Mouse (Mus musculus): Measurements from ENCODE around the gene Pcgf5. TPM values are rescaled to one million over a fixed set of nuclear protein-coding genes. Genes with fewer than 3 reads are reported as not detected.
"Not testable (repeated sequence)": the region's sequence is repeated elsewhere in the genome, so short reads cannot be mapped to it uniquely, and the experiment has no call there.

Gene Pcgf5
- polyA plus RNA-seq, 1 experiment from 2014 or later: 10.2 TPM

GRCm38 (mm10) chr19:36439894-36440714, 92.0 kb downstream of the Pcgf5 start:
- Histone ChIP-seq H3K36me3 (ENCODE audit: control insufficient read depth, insufficient read depth, low read length) (no peaks in the 10 kb centered on the region), H3K9me3 (ENCODE audit: control insufficient read depth, low read depth, low read length) (no peaks in the 10 kb centered on the region), H3K4me3 (ENCODE audit: low read depth, low read length) (no peak overlapping the region), H3K9ac (replicated peaks; ENCODE audit: low read depth, low read length) (no peak overlapping the region), H3K27me3 (ENCODE audit: control insufficient read depth, insufficient read depth, low read length) (no peaks in the 10 kb centered on the region), H3K27ac (ENCODE audit: low read length) (no peak overlapping the region), H3K4me2 (replicated peaks; ENCODE audit: low read depth, low read length) (no peak overlapping the region), H3K4me1 (ENCODE audit: control insufficient read depth, insufficient read depth, low read length) (no peaks in the 10 kb centered on the region)
- no peak for ATAC-seq (ENCODE audit: insufficient number of reproducible peaks, insufficient read depth, low FRiP score, low read depth)
- 58% methylated on average over 9 of the region's 9 CpGs for WGBS

- no peaks in the 10 kb centered on the region for H3K4me1 ChIP-seq (ENCODE audit: control insufficient read depth, insufficient read depth, low read length)
- no peaks in the 10 kb centered on the region for H3K27me3 ChIP-seq (ENCODE audit: control insufficient read depth, insufficient read depth, low read length)
- WGBS: 81% methylated on average over 3 of the region's 3 CpGs
- H3K4me3 ChIP-seq (ENCODE audit: low read depth, low read length): no peak overlapping the region
- no peak overlapping the region for H3K4me2 ChIP-seq (replicated peaks; ENCODE audit: low read depth, low read length)
- no peak overlapping the region for H3K9ac ChIP-seq (replicated peaks; ENCODE audit: low read depth, low read length)
- no peak overlapping the region for H3K27ac ChIP-seq (ENCODE audit: low read length)
- H3K36me3 ChIP-seq (ENCODE audit: control insufficient read depth, insufficient read depth, low read length): no peaks in the 10 kb centered on the region
- H3K9me3 ChIP-seq (ENCODE audit: control insufficient read depth, low read depth, low read length): no peaks in the 10 kb centered on the region
- ATAC-seq (ENCODE audit: insufficient number of reproducible peaks, insufficient read depth, low FRiP score, low read depth): no peak; the same call in 1 of the 2 replicates
Observed at GRCm38 (mm10) chr19:36450997-36451608, 103.0 kb downstream of the Pcgf5 start.

GRCm38 (mm10) chr19:36451731-36452130, 103.6 kb downstream of the Pcgf5 start:
- 44% methylated on average over 5 of the region's 5 CpGs for WGBS
- Histone ChIP-seq H3K4me2 (replicated peaks; ENCODE audit: low read depth, low read length) (no peak overlapping the region), H3K4me3 (ENCODE audit: low read depth, low read length) (no peak overlapping the region), H3K36me3 (ENCODE audit: control insufficient read depth, insufficient read depth, low read length) (no peaks in the 10 kb centered on the region), H3K27me3 (ENCODE audit: control insufficient read depth, insufficient read depth, low read length) (no peaks in the 10 kb centered on the region), H3K9ac (replicated peaks; ENCODE audit: low read depth, low read length) (no peak overlapping the region), H3K27ac (ENCODE audit: low read length) (no peak overlapping the region), H3K9me3 (ENCODE audit: control insufficient read depth, low read depth, low read length) (no peaks in the 10 kb centered on the region), H3K4me1 (ENCODE audit: control insufficient read depth, insufficient read depth, low read length) (no peaks in the 10 kb centered on the region)
- ATAC-seq (ENCODE audit: insufficient number of reproducible peaks, insufficient read depth, low FRiP score, low read depth): no peak

- not testable (repeated sequence) for H3K4me3 ChIP-seq (ENCODE audit: low read depth, low read length); H3K27me3 ChIP-seq (ENCODE audit: control insufficient read depth, insufficient read depth, low read length); H3K9ac ChIP-seq (replicated peaks; ENCODE audit: low read depth, low read length); H3K4me2 ChIP-seq (replicated peaks; ENCODE audit: low read depth, low read length); H3K9me3 ChIP-seq (ENCODE audit: control insufficient read depth, low read depth, low read length); H3K27ac ChIP-seq (ENCODE audit: low read length); H3K36me3 ChIP-seq (ENCODE audit: control insufficient read depth, insufficient read depth, low read length); ATAC-seq (ENCODE audit: insufficient number of reproducible peaks, insufficient read depth, low FRiP score, low read depth); H3K4me1 ChIP-seq (ENCODE audit: control insufficient read depth, insufficient read depth, low read length)
- WGBS: 65% methylated on average over 3 of the region's 3 CpGs
Observed at GRCm38 (mm10) chr19:36452210-36452609, 104.1 kb downstream of the Pcgf5 start.

- Histone ChIP-seq H3K36me3 (ENCODE audit: control insufficient read depth, insufficient read depth, low read length) (no peaks in the 10 kb centered on the region), H3K9me3 (ENCODE audit: control insufficient read depth, low read depth, low read length) (no peaks in the 10 kb centered on the region), H3K27ac (ENCODE audit: low read length) (no peak overlapping the region), H3K9ac (replicated peaks; ENCODE audit: low read depth, low read length) (no peak overlapping the region), H3K4me2 (replicated peaks; ENCODE audit: low read depth, low read length) (no peak overlapping the region), H3K27me3 (ENCODE audit: control insufficient read depth, insufficient read depth, low read length) (no peaks in the 10 kb centered on the region), H3K4me1 (ENCODE audit: control insufficient read depth, insufficient read depth, low read length) (no peaks in the 10 kb centered on the region), H3K4me3 (ENCODE audit: low read depth, low read length) (no peak overlapping the region)
- WGBS: 86% methylated on average over 4 of the region's 4 CpGs
- no peak for ATAC-seq (ENCODE audit: insufficient number of reproducible peaks, insufficient read depth, low FRiP score, low read depth)
Observed at GRCm38 (mm10) chr19:36453451-36453850, 105.3 kb downstream of the Pcgf5 start.

GRCm38 (mm10) chr19:36470106-36470505, 122.0 kb downstream of the Pcgf5 start:
- Histone ChIP-seq H3K27ac (ENCODE audit: low read length) (no peak overlapping the region), H3K4me1 (ENCODE audit: control insufficient read depth, insufficient read depth, low read length) (no peaks in the 10 kb centered on the region), H3K27me3 (ENCODE audit: control insufficient read depth, insufficient read depth, low read length) (no peaks in the 10 kb centered on the region), H3K4me2 (replicated peaks; ENCODE audit: low read depth, low read length) (no peak overlapping the region), H3K4me3 (ENCODE audit: low read depth, low read length) (no peak overlapping the region), H3K36me3 (ENCODE audit: control insufficient read depth, insufficient read depth, low read length) (no peaks in the 10 kb centered on the region), H3K9me3 (ENCODE audit: control insufficient read depth, low read depth, low read length) (no peaks in the 10 kb centered on the region), H3K9ac (replicated peaks; ENCODE audit: low read depth, low read length) (no peak overlapping the region)
- no peak for ATAC-seq (ENCODE audit: insufficient number of reproducible peaks, insufficient read depth, low FRiP score, low read depth)
- WGBS: 14% methylated on average over 6 of the region's 6 CpGs

- ATAC-seq (ENCODE audit: insufficient number of reproducible peaks, insufficient read depth, low FRiP score, low read depth): no peak
Observed at GRCm38 (mm10) chr19:36471325-36471724, 123.2 kb downstream of the Pcgf5 start.

GRCm38 (mm10) chr19:36476596-36476995, 128.5 kb downstream of the Pcgf5 start:
- ATAC-seq (ENCODE audit: insufficient number of reproducible peaks, insufficient read depth, low FRiP score, low read depth): no peak
- Histone ChIP-seq H3K4me1 (ENCODE audit: control insufficient read depth, insufficient read depth, low read length) (0 out of 2 replicates have a peak, but pooled peaks cover 3% of the 10 kb centered on the region), H3K4me3 (ENCODE audit: low read depth, low read length) (no peak overlapping the region), H3K36me3 (ENCODE audit: control insufficient read depth, insufficient read depth, low read length) (no peaks in the 10 kb centered on the region), H3K4me2 (replicated peaks; ENCODE audit: low read depth, low read length) (no peak overlapping the region), H3K27ac (ENCODE audit: low read length) (no peak overlapping the region), H3K27me3 (ENCODE audit: control insufficient read depth, insufficient read depth, low read length) (no peaks in the 10 kb centered on the region), H3K9ac (replicated peaks; ENCODE audit: low read depth, low read length) (no peak overlapping the region), H3K9me3 (ENCODE audit: control insufficient read depth, low read depth, low read length) (no peaks in the 10 kb centered on the region)
- 88% methylated on average over 4 of the region's 4 CpGs for WGBS

More at GRCm38 (mm10) chr19:36471325-36471724, 123.2 kb downstream of the Pcgf5 start:
- no peaks in the 10 kb centered on the region for H3K4me1 ChIP-seq (ENCODE audit: control insufficient read depth, insufficient read depth, low read length)
- H3K36me3 ChIP-seq (ENCODE audit: control insufficient read depth, insufficient read depth, low read length): no peaks in the 10 kb centered on the region
- no peak overlapping the region for H3K4me2 ChIP-seq (replicated peaks; ENCODE audit: low read depth, low read length)
- H3K4me3 ChIP-seq (ENCODE audit: low read depth, low read length): no peak overlapping the region
- H3K9me3 ChIP-seq (ENCODE audit: control insufficient read depth, low read depth, low read length): no peaks in the 10 kb centered on the region
- no peaks in the 10 kb centered on the region for H3K27me3 ChIP-seq (ENCODE audit: control insufficient read depth, insufficient read depth, low read length)
- 88% methylated on average over 3 of the region's 3 CpGs for WGBS
- no peak overlapping the region for H3K9ac ChIP-seq (replicated peaks; ENCODE audit: low read depth, low read length)
- no peak overlapping the region for H3K27ac ChIP-seq (ENCODE audit: low read length)
